Mouse (Mus musculus) heart, adult 9 months (tissue): ENCODE data around the gene Cd81.

ENCODE experiments used
- DNase-seq, 2 experiments: peaks; one replicate each; pipeline ENCODE4 v3.0.0; 2022; ENCODE audit warnings: low spot score in 2 of 2

Cd81 gene

GRCm38 (mm10) chr7:143070506-143071070 is 18.0 kb downstream of the Cd81 start:
- no peak for DNase-seq

GRCm38 (mm10) chr7:143072605-143073004 is 20.1 kb downstream of the Cd81 start:
- no peak for DNase-seq

GRCm38 (mm10) chr7:143073086-143073485 is 20.5 kb downstream of the Cd81 start:
- DNase-seq = peak in 1 of 2 experiments; percentile 28

GRCm38 (mm10) chr7:143075394-143075793 is 22.9 kb downstream of the Cd81 start:
- no peak for DNase-seq

GRCm38 (mm10) chr7:143077351-143077750 is 24.8 kb downstream of the Cd81 start:
- DNase-seq = no peak

- no peak for DNase-seq
These were observed 29.5 kb downstream of the Cd81 start for GRCm38 (mm10) chr7:143082024-143082423.

GRCm38 (mm10) chr7:143083708-143084107 is 31.2 kb downstream of the Cd81 start:
- no peak for DNase-seq

- peak in 1 of 2 experiments; percentile 68 for DNase-seq
These were observed 33.8 kb downstream of the Cd81 start for GRCm38 (mm10) chr7:143086366-143086765.

GRCm38 (mm10) chr7:143087070-143087579 is 34.6 kb downstream of the Cd81 start:
- DNase-seq = no peak

GRCm38 (mm10) chr7:143093847-143094246 is 41.3 kb downstream of the Cd81 start:
- no peak for DNase-seq

GRCm38 (mm10) chr7:143094592-143095553 is 42.3 kb downstream of the Cd81 start, which contains the start of gene Trpm5:
Gene Trpm5, minus strand, starts transcription at chr7:143094642.
- DNase-seq = peak; percentile 61 to 63

- DNase-seq = no peak
These were observed 43.0 kb downstream of the Cd81 start for GRCm38 (mm10) chr7:143095554-143095907.

GRCm38 (mm10) chr7:143100759-143101158 is 48.2 kb downstream of the Cd81 start:
- no peak for DNase-seq

- DNase-seq = no peak
These were observed 52.8 kb downstream of the Cd81 start for GRCm38 (mm10) chr7:143105258-143105897.

- no peak for DNase-seq
These were observed 53.5 kb downstream of the Cd81 start, which contains the start of gene Kcnq1 for GRCm38 (mm10) chr7:143106062-143106461. Gene Kcnq1, plus strand, starts transcription at chr7:143106362.

GRCm38 (mm10) chr7:143106672-143107465 is 54.3 kb downstream of the Cd81 start:
- peak in 1 of 2 experiments; percentile 59 for DNase-seq

GRCm38 (mm10) chr7:143108200-143108599 is 55.7 kb downstream of the Cd81 start:
- peak in 1 of 2 experiments; percentile 70 for DNase-seq

GRCm38 (mm10) chr7:143108996-143109660 is 56.6 kb downstream of the Cd81 start:
- no peak for DNase-seq

- no peak for DNase-seq
These were observed 57.2 kb downstream of the Cd81 start for GRCm38 (mm10) chr7:143109696-143110095.

- DNase-seq = no peak
These were observed 58.3 kb downstream of the Cd81 start for GRCm38 (mm10) chr7:143110803-143111202.

- DNase-seq = peak in 1 of 2 experiments; percentile 56
These were observed 59.2 kb downstream of the Cd81 start for GRCm38 (mm10) chr7:143111719-143112118.
